Mouse (Mus musculus) cortical plate, adult 2 months (tissue): Measurements from ENCODE around the gene Tshz2.

Experiments used
- CTCF ChIP-seq: fragments of 200-500 bp; IDR thresholded peaks from 2 replicates; pipeline ENCODE4 v1.5.1; 2011; ENCODE audit warnings: mild to moderate bottlenecking, control low read depth, low read length; ENCODE audit not compliant: insufficient read depth; ENCODE audit errors: extremely low read depth
- POLR2A ChIP-seq: fragments of 200-500 bp; IDR thresholded peaks from 2 replicates; pipeline ENCODE4 v1.6.1; 2011; ENCODE audit warnings: mild to moderate bottlenecking, low read length, control low read depth; ENCODE audit not compliant: insufficient read depth; ENCODE audit errors: extremely low read depth

DNA sequence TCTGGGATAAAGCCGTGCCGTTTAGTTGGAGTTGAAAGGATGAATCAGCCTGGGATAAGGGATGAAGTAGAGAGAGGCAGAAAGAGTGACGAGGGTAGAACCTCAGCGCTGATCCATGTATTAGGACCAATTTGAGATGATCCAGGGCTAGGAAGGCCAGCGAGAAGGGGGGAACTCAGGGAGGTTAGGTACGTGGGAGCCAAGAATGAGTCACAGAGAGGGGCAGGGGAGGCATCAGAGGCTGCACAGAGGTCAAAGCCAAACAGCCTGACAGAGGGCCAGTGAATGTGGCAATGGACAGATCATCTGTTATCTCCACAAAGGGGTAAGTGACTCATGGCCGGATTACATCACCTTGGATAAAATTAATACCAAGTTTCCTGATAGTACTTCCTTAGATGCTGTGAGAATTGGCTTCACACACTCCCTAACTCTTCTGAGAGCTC, 97.8 kb downstream of the Tshz2 start:
- TF ChIP-seq POLR2A = no peak
- no peak for TF ChIP-seq CTCF
